Mouse (Mus musculus) E14TG2a.4 (cell line): ENCODE measurements at regions not wholly inside any gene's neighbourhood (a gene's known extent, or its start where the extent isn't known, plus 50 kb on each side); places are given as distances from the start of the nearest gene placed in this dataset.
"Not testable (repeated sequence)": the region's sequence is repeated elsewhere in the genome, so short reads cannot be mapped to it uniquely, and the experiment has no call there.

Source experiments
- CTCF ChIP-seq: conservative IDR thresholded peaks from 2 replicates; pipeline ENCODE4 v1.5.1; 2014; ENCODE audit warnings: low read length
- NANOG ChIP-seq: IDR thresholded peaks from 2 replicates; pipeline ENCODE4 v1.6.1; 2014; ENCODE audit warnings: borderline replicate concordance, low read length, mixed read lengths
- POU5F1 ChIP-seq: IDR thresholded peaks from 2 replicates; pipeline ENCODE4 v1.6.1; 2014; ENCODE audit warnings: low read length, borderline replicate concordance

DNA sequence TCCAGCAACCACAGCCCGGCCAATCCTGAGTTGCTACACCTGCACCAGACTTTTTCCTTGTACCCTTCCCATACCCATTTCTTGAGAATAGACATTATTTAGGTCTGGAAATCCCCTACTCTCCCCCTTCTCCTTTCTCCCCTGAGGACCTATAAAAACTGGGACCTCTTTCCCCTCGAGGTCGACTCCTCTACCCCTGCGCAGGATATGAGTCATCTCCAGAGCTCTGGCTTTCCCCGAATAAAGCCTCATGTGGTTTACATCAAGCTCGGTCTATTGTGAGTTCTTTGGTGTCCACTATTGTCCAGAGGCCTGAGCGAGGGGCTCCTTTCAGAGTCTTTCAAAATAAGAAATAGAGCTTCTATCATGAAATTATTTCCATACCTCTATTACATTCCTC lies 720.3 kb downstream of the Brinp3 start:
- not testable (repeated sequence) for TF ChIP-seq CTCF, NANOG, POU5F1
